Mouse (Mus musculus): ENCODE measurements around the gene Taf15.

DNA sequence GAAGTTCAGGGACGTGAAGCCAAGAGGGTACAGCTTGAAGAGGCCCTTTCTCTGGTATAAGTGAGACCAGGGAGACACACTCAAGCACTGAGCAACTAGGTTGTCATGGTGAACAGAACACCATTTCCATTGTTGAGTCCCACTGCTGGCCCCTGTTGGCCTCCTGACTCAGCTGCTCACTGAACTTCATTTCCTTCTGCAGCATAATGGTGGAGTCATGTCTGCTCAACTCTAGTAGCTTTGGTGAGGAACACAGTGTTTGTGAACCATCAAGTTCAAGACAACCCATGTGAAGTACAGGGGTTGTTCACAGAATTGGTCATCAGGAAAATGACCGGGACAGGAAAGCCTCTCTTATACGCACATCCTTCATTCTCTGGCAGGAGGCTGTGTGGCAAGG, 49.2 kb downstream of the Taf15 start, which contains the start of gene Heatr9:
- TF ChIP-seq CTCF (IDR thresholded peaks at IDR 0.05; ENCODE audit: low read depth) (no peak), EP300 (IDR thresholded peaks at IDR 0.05; ENCODE audit: low read depth) (no peak)

All from liver, embryonic 14.5 days (tissue).